Mouse (Mus musculus) ES-E14 (cell line): ENCODE results near the gene Usp32. TPM values are rescaled to one million over a fixed set of nuclear protein-coding genes. Genes with fewer than 3 reads are reported as not detected.

ENCODE experiments used
- DNase-seq: peaks from one replicate; pipeline ENCODE4 v3.0.0-alpha.2; 2013; ENCODE audit warnings: low read depth, low spot score
- H3K27ac ChIP-seq: 2 replicates; pipeline ENCODE4 v1.5.1; 2012; ENCODE audit warnings: low read depth, mild to moderate bottlenecking, low read length, moderate library complexity, mixed read lengths; ENCODE audit not compliant: poor library complexity, insufficient read depth, severe bottlenecking
- H3K36me3 ChIP-seq: 2 replicates; pipeline ENCODE4 v1.6.1; 2012; ENCODE audit warnings: mild to moderate bottlenecking, low read length, moderate library complexity, mixed read lengths; ENCODE audit not compliant: control insufficient read depth, poor library complexity, insufficient read depth, severe bottlenecking
- H3K4me1 ChIP-seq, 2 experiments: fragments of 150-350 bp in 1 of 2; sonication (generic) in 1 of 2; 2 replicates each; pipeline ENCODE4 v1.6.1; 2012; ENCODE audit warnings: low read length in 2 of 2, mild to moderate bottlenecking in 1 of 2, mixed read lengths in 1 of 2; ENCODE audit not compliant: control insufficient read depth in 2 of 2, insufficient read depth in 2 of 2, poor library complexity in 1 of 2
- H3K4me3 ChIP-seq, 2 experiments: fragments of 150-350 bp in 1 of 2; sonication (generic) in 1 of 2; 2 replicates each; pipeline ENCODE4 v1.5.1; 2012; ENCODE audit warnings: low read length in 2 of 2, low read depth in 1 of 2, mild to moderate bottlenecking in 1 of 2, mixed read lengths in 1 of 2; ENCODE audit not compliant: insufficient read depth in 1 of 2, poor library complexity in 1 of 2, severe bottlenecking in 1 of 2
- H3K9ac ChIP-seq: 2 replicates; pipeline ENCODE4 v1.6.1; 2012; ENCODE audit warnings: low read depth, mild to moderate bottlenecking, low read length, mixed read lengths; ENCODE audit not compliant: poor library complexity, insufficient read depth, severe bottlenecking
- H3K9me3 ChIP-seq: fragments of 150-350 bp; sonication (generic); 2 replicates; pipeline ENCODE4 v1.6.1; 2012; ENCODE audit warnings: low read depth, mild to moderate bottlenecking, low read length; ENCODE audit not compliant: control insufficient read depth, insufficient read depth
- CHD2 ChIP-seq: IDR thresholded peaks from 2 replicates; pipeline ENCODE4 v1.6.1; 2014; ENCODE audit warnings: mild to moderate bottlenecking, low read depth, low read length, inconsistent platforms
- HCFC1 ChIP-seq: IDR thresholded peaks from 2 replicates; pipeline ENCODE4 v1.6.1; 2012; ENCODE audit warnings: low read length, inconsistent platforms, borderline replicate concordance; ENCODE audit not compliant: insufficient read depth
- MAFK ChIP-seq: IDR thresholded peaks from 2 replicates; pipeline ENCODE4 v1.6.1; 2014; ENCODE audit warnings: mild to moderate bottlenecking, low read depth, low read length, inconsistent platforms; ENCODE audit not compliant: insufficient read depth
- ZC3H11A ChIP-seq: IDR thresholded peaks from 2 replicates; pipeline ENCODE4 v1.6.1; 2012; ENCODE audit warnings: low read depth, mild to moderate bottlenecking, inconsistent platforms, low read length, borderline replicate concordance
- ZNF384 ChIP-seq: IDR thresholded peaks from 2 replicates; pipeline ENCODE4 v1.6.1; 2012; ENCODE audit warnings: low read depth, low read length, inconsistent platforms
- in situ Hi-C, 2 experiments: fragments of 600-800 bp; cut with MboI; formaldehyde crosslinking; loops; one replicate each; pipeline ENCODE4 v1.15.1; 2025; ENCODE audit warnings: low sequenced_read_pairs in 2 of 2, inconsistent platforms in 1 of 2; ENCODE audit not compliant: unreplicated experiment in 2 of 2
- total RNA-seq: library from RNA; depleted of rRNA; stranded (reverse); fragments of 300-350 nt; gene quantifications from 2 replicates; pipeline ENCODE4 v1.2.3, GENCODE M21; 2012

The Usp32 gene
- total RNA-seq, 1 experiment = 20.1 TPM

DNA sequence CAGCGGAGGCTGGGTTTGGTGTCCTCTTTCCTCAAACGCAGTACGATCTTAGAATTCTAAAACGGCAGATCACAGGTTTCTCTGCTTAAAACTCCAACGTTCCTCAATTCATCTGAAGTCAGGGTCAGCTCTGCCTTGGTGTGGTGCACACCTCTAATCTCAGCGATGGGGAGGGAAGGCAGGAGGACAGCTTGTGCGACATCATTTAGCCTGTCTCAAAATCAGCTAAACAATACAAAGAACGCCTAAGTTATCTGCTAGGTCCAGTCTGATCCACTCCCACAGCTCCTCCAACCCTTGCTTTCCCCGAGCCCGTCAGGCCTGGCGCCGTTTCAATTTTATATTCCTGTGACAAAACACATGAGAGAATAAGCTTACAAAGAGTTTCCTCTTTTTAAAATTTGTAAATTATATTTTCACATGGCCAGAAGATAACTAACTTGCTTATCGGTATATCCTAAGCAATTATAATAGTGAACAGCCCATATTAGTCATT is 43.4 kb upstream of the Usp32 start:
- H3K27ac ChIP-seq = no peak overlapping the region
- TF ChIP-seq HCFC1 = no peak
- TF ChIP-seq ZC3H11A = no peak
- TF ChIP-seq CHD2 = no peak
- TF ChIP-seq ZNF384 = no peak
- TF ChIP-seq MAFK = no peak
- peak overlapping the region; percentile 45 to 70 for H3K4me3 ChIP-seq
- no peak for DNase-seq
- peak overlapping the region; percentile 68 for H3K9ac ChIP-seq
- in situ Hi-C loops = no loop called here
- no peaks in the 10 kb centered on the region for H3K9me3 ChIP-seq
- peaks cover 0 to 4% of the 10 kb centered on the region in 2 experiments; a peak in 1 of 4 replicates for H3K4me1 ChIP-seq
- H3K36me3 ChIP-seq = no peaks in the 10 kb centered on the region

DNA sequence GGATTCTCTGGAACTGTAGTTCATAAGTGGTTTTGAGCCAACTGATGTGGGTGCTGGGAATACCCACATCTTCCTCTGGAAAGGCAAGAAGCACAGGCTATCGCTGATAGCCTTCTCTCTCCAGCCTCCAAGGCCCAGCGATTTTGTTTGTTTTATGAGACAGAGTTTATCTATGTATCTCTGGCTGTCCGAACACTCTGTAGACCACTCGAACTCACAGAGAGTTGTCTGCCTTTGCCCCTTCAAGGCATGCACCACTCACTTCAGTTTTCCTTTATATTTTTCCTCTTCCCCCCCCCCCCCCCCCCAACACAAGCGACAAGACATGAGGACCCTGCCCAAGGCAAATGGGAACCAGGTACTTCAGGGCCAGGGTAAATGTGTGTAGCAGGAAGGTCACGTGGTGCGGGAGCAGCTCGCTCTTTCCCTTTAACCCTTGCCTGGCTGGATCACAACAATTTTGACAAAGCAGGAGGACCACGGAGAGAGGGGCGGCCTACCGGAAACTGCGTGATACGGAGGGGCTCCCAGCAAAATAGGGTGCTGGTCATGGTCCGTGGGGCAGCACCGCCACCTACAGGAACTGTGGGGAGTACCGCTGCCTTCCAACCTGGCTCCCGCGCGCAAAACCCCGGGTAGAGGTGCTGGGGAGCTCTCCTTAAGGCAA is 42.8 kb upstream of the Usp32 start:
- peak; percentile 74 for DNase-seq
- Histone ChIP-seq H3K4me1 (peaks cover 0 to 4% of the 10 kb centered on the region in 2 experiments; a peak in 1 of 4 replicates), H3K9me3 (no peaks in the 10 kb centered on the region), H3K4me3 (peak overlapping the region; percentile 45 to 70), H3K27ac (no peak overlapping the region), H3K9ac (peak overlapping the region; percentile 68; the same call in 1 of the 2 replicates), H3K36me3 (no peaks in the 10 kb centered on the region)
- in situ Hi-C loops = no loop called here
- TF ChIP-seq MAFK (no peak), HCFC1 (0 out of 2 replicates have a peak, but pooled peaks have one; percentile 40)

DNA sequence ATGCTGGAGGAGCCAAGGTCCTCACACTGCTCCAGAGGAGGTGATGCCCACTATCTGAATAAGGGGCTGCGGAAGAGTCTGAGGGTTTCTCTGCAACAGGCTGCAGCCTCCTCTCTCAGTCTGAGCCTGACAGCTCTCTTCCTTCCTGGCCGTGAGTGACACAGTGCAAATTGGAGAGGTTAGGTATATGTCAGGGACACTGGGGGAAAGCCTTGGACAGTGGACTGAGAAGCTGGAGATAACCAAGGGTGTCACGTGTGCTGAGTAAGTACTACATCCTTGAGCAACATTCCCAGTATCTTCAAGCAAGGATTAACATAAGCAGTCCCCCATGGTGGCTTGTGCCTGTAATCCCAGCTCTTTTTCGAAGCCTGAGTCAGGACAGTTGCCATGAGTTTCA is 38.5 kb upstream of the Usp32 start:
- Histone ChIP-seq H3K27ac (no peak overlapping the region), H3K9ac (no peak overlapping the region), H3K9me3 (no peaks in the 10 kb centered on the region), H3K4me3 (no peak overlapping the region), H3K4me1 (peaks cover 0 to 2% of the 10 kb centered on the region in 2 experiments; a peak in 1 of 4 replicates), H3K36me3 (no peaks in the 10 kb centered on the region)
- no peak for DNase-seq
- TF ChIP-seq ZNF384 = no peak
- in situ Hi-C loops = no loop called here

DNA sequence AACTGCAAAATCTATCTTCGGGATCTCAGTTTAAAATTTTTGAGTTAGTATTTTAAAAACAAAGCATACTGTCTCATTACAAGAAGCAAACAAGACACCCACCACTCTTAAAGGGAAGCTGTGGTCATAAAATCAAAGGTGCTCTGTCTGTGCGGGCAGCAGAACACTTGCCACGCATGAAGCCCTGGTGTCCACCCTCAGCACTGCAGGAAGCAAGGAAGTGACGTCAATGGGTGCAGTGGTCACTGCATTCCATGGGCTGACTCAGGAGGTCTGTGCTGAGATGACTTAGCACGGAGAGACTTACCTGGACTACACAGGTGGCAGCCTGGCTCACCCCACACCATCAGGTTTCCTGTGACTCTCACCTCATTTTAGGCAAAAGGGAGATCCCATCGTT is 37.8 kb upstream of the Usp32 start:
- TF ChIP-seq ZC3H11A (no peak), CHD2 (no peak), ZNF384 (no peak)
- no peak overlapping the region for H3K9ac ChIP-seq
- H3K4me3 ChIP-seq = no peak overlapping the region
- no peak for DNase-seq
- H3K27ac ChIP-seq = no peak overlapping the region
- H3K4me1 ChIP-seq = peaks cover 0 to 2% of the 10 kb centered on the region in 2 experiments; a peak in 1 of 4 replicates
- H3K9me3 ChIP-seq = no peaks in the 10 kb centered on the region
- in situ Hi-C loops = no loop called here
- no peaks in the 10 kb centered on the region for H3K36me3 ChIP-seq

DNA sequence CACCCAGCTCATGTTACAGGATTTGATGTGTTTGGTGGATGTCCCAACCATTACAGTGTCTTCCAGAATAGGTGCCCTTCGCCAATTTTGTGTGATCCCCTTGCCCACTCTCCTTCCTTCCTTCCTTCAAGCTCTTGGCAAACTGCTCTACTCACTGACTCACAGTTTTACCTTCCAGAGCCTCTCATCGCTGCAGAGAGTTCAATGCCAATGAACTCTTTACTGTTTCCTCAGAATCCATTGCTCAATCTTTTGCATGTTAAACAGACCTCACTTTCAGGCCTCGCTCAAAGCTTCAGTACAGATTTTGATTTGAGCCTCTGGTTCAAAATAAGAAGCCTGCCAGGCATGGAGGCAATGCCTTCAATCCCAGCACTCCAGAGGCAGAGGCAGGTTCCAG is 36.0 kb upstream of the Usp32 start:
- in situ Hi-C loops = no loop called here
- Histone ChIP-seq H3K9ac (no peak overlapping the region), H3K36me3 (no peaks in the 10 kb centered on the region), H3K4me1 (no peaks in the 10 kb centered on the region), H3K9me3 (no peaks in the 10 kb centered on the region), H3K27ac (no peak overlapping the region), H3K4me3 (no peak overlapping the region)
- TF ChIP-seq CHD2 = no peak
- TF ChIP-seq MAFK = no peak
- no peak for TF ChIP-seq HCFC1
- no peak for TF ChIP-seq ZC3H11A
- TF ChIP-seq ZNF384 = no peak
- no peak for DNase-seq
